Mouse (Mus musculus) left cerebral cortex, postnatal 25 days (tissue): ENCODE measurements around the gene Spag7. TPM values are rescaled to one million over a fixed set of nuclear protein-coding genes. Genes with fewer than 3 reads are reported as not detected.

ENCODE experiments used
- DNase-seq, 2 experiments: peaks; one replicate each; pipeline ENCODE4 v3.0.0; 2022; ENCODE audit warnings: low spot score in 2 of 2, mixed read lengths in 1 of 2
- intact Hi-C: fragments of 180-260 bp; cut with DNase I; formaldehyde crosslinking; loops from one replicate; pipeline ENCODE4 v1.15.1; 2025
- total RNA-seq, 2 experiments: library from RNA; stranded (reverse); gene quantifications; 2 replicates each; pipeline ENCODE4 v1.2.3; 2021

Spag7 gene
- total RNA-seq, 2 experiments from 2014 or later = 49.3 to 50.7 TPM

- no peak for DNase-seq
- intact Hi-C loops = loop anchor here (10.0 kb wide), 1 partner anchor 414 kb away; the partner anchor contains the start of genes 0610010K14Rik, Gm21988 and Rnasek
Observed at GRCm38 (mm10) chr11:70648512-70648911, 20.7 kb downstream of the Spag7 start.

- DNase-seq = no peak
- intact Hi-C loops = loop anchor here (10.0 kb wide), 1 partner anchor 413 kb away; the partner anchor contains the start of genes 0610010K14Rik, Gm21988 and Rnasek
Observed at GRCm38 (mm10) chr11:70647716-70648420, 21.3 kb downstream of the Spag7 start.

GRCm38 (mm10) chr11:70646691-70647650, 22.2 kb downstream of the Spag7 start, which contains the start of the genes Rnf167 and Slc25a11:
TSS of gene Rnf167 (plus strand) at chr11:70647235.
TSS of gene Slc25a11 (minus strand) at chr11:70647479.
- peak; percentile 95 to 99 for DNase-seq
- intact Hi-C loops = loop anchor here (10.0 kb wide), 1 partner anchor 412 kb away; the partner anchor contains the start of genes 0610010K14Rik, Gm21988 and Rnasek

GRCm38 (mm10) chr11:70646259-70646555, 23.0 kb downstream of the Spag7 start:
- DNase-seq = no peak
- intact Hi-C loops = loop anchor here (10.0 kb wide), 1 partner anchor 411 kb away; the partner anchor contains the start of genes 0610010K14Rik, Gm21988 and Rnasek

GRCm38 (mm10) chr11:70645461-70646258, 23.6 kb downstream of the Spag7 start:
- intact Hi-C loops = loop anchor here (10.0 kb wide), 1 partner anchor 411 kb away; the partner anchor contains the start of genes 0610010K14Rik, Gm21988 and Rnasek

GRCm38 (mm10) chr11:70644564-70645103, 24.6 kb downstream of the Spag7 start:
- DNase-seq = no peak
- intact Hi-C loops = loop anchor here (10.0 kb wide), 1 partner anchor 410 kb away; the partner anchor contains the start of genes 0610010K14Rik, Gm21988 and Rnasek

More at GRCm38 (mm10) chr11:70645461-70646258, 23.6 kb downstream of the Spag7 start:
- no peak for DNase-seq

- intact Hi-C loops = loop anchor here (10.0 kb wide), 1 partner anchor 408 kb away; the partner anchor contains the start of genes 0610010K14Rik, Gm21988 and Rnasek
- no peak for DNase-seq
Observed at GRCm38 (mm10) chr11:70643051-70643450, 26.2 kb downstream of the Spag7 start.

- intact Hi-C loops = loop anchor here (10.0 kb wide), 1 partner anchor 406 kb away; the partner anchor contains the start of genes 0610010K14Rik, Gm21988 and Rnasek
- DNase-seq = no peak
Observed at GRCm38 (mm10) chr11:70641241-70641640, 28.0 kb downstream of the Spag7 start.

GRCm38 (mm10) chr11:70639976-70640375, 29.2 kb downstream of the Spag7 start:
- no peak for DNase-seq
- intact Hi-C loops = loop anchor here (10.0 kb wide), 1 partner anchor 405 kb away; the partner anchor contains the start of genes 0610010K14Rik, Gm21988 and Rnasek

- intact Hi-C loops = no loop called here
- DNase-seq = no peak
Observed at GRCm38 (mm10) chr11:70638714-70639278, 30.4 kb downstream of the Spag7 start, which contains the start of gene Gp1ba. TSS of gene Gp1ba (plus strand) at chr11:70639122.

- intact Hi-C loops = no loop called here
- DNase-seq = no peak
Observed at GRCm38 (mm10) chr11:70638293-70638692, 30.9 kb downstream of the Spag7 start.

- no peak for DNase-seq
- intact Hi-C loops = no loop called here
Observed at GRCm38 (mm10) chr11:70637764-70638163, 31.5 kb downstream of the Spag7 start.

GRCm38 (mm10) chr11:70635601-70636000, 33.6 kb downstream of the Spag7 start:
- intact Hi-C loops = no loop called here
- no peak for DNase-seq

- DNase-seq = no peak
- intact Hi-C loops = no loop called here
Observed at GRCm38 (mm10) chr11:70630129-70630528, 39.1 kb downstream of the Spag7 start.

GRCm38 (mm10) chr11:70629557-70629956, 39.7 kb downstream of the Spag7 start:
- intact Hi-C loops = loop anchor here (2.0 kb wide), 1 partner anchor 125 kb away; no protein-coding TSS in a partner anchor
- no peak for DNase-seq

- intact Hi-C loops = loop anchor here (2.0 kb wide), 1 partner anchor 126 kb away; no protein-coding TSS in a partner anchor
- no peak for DNase-seq
Observed at GRCm38 (mm10) chr11:70628431-70628830, 40.8 kb downstream of the Spag7 start.

- DNase-seq = no peak
- intact Hi-C loops = no loop called here
Observed at GRCm38 (mm10) chr11:70626877-70627276, 42.3 kb downstream of the Spag7 start.

GRCm38 (mm10) chr11:70625473-70625872, 43.7 kb downstream of the Spag7 start:
- DNase-seq = no peak
- intact Hi-C loops = no loop called here
